Mouse (Mus musculus): ENCODE measurements at regions not wholly inside any gene's neighbourhood (a gene's known extent, or its start where the extent isn't known, plus 50 kb on each side); places are given as distances from the start of the nearest gene placed in this dataset.

- no peak for DNase-seq (ENCODE audit: low read depth, low spot score)
Observed at GRCm38 (mm10) chr3:57228400-57228799, 73.4 kb downstream of the Tm4sf1 start.

GRCm38 (mm10) chr3:57223773-57224172 is 78.0 kb downstream of the Tm4sf1 start:
- DNase-seq (ENCODE audit: low read depth, low spot score), result no peak

- DNase-seq (ENCODE audit: low read depth, low spot score), result no peak
Observed at GRCm38 (mm10) chr3:57222318-57222914, 79.4 kb downstream of the Tm4sf1 start.

GRCm38 (mm10) chr3:57218431-57218830 is 83.4 kb downstream of the Tm4sf1 start:
- DNase-seq (ENCODE audit: low read depth, low spot score), result no peak

GRCm38 (mm10) chr3:57204066-57204723 is 97.6 kb downstream of the Tm4sf1 start:
- peak; percentile 36 for DNase-seq (ENCODE audit: low read depth, low spot score)

- no peak for DNase-seq (ENCODE audit: low read depth, low spot score)
Observed at GRCm38 (mm10) chr3:57203418-57203817, 98.4 kb downstream of the Tm4sf1 start.

- DNase-seq (ENCODE audit: low read depth, low spot score), result no peak
Observed at GRCm38 (mm10) chr3:57181587-57181986, 120.2 kb downstream of the Tm4sf1 start.

- DNase-seq (ENCODE audit: low read depth, low spot score), result no peak
Observed at GRCm38 (mm10) chr3:57153177-57153948, 148.4 kb downstream of the Tm4sf1 start.

- no peak for DNase-seq (ENCODE audit: low read depth, low spot score)
Observed at GRCm38 (mm10) chr3:57149156-57149555, 152.6 kb downstream of the Tm4sf1 start.

GRCm38 (mm10) chr3:57136847-57137246 is 164.9 kb downstream of the Tm4sf1 start:
- no peak for DNase-seq (ENCODE audit: low read depth, low spot score)

GRCm38 (mm10) chr3:57128606-57129005 is 173.2 kb downstream of the Tm4sf1 start:
- no peak for DNase-seq (ENCODE audit: low read depth, low spot score)

GRCm38 (mm10) chr3:57125792-57126485 is 175.8 kb downstream of the Tm4sf1 start:
- DNase-seq (ENCODE audit: low read depth, low spot score), result no peak

GRCm38 (mm10) chr3:57118016-57118415 is 183.8 kb downstream of the Tm4sf1 start:
- DNase-seq (ENCODE audit: low read depth, low spot score), result no peak

GRCm38 (mm10) chr3:57102254-57102653 is 199.5 kb downstream of the Tm4sf1 start:
- DNase-seq (ENCODE audit: low read depth, low spot score), result no peak

- DNase-seq (ENCODE audit: low read depth, low spot score), result no peak
Observed at GRCm38 (mm10) chr3:57100515-57100914, 201.3 kb downstream of the Tm4sf1 start.

GRCm38 (mm10) chr3:57094936-57095335 is 206.9 kb downstream of the Tm4sf1 start:
- no peak for DNase-seq (ENCODE audit: low read depth, low spot score)

GRCm38 (mm10) chr3:57093201-57093940 is 208.4 kb downstream of the Tm4sf1 start:
- DNase-seq (ENCODE audit: low read depth, low spot score), result no peak

GRCm38 (mm10) chr3:57074516-57074915 is 227.3 kb downstream of the Tm4sf1 start:
- DNase-seq (ENCODE audit: low read depth, low spot score), result no peak

- DNase-seq (ENCODE audit: low read depth, low spot score), result no peak
Observed at GRCm38 (mm10) chr3:57073962-57074506, 227.8 kb downstream of the Tm4sf1 start.

- no peak for DNase-seq (ENCODE audit: low read depth, low spot score)
Observed at GRCm38 (mm10) chr3:57033021-57033420, 268.8 kb downstream of the Tm4sf1 start.

- no peak for DNase-seq (ENCODE audit: low read depth, low spot score)
Observed at GRCm38 (mm10) chr3:57018171-57018570, 283.6 kb downstream of the Tm4sf1 start.

All from A20 (cell line).